Mouse (Mus musculus) hindbrain, embryonic 10.5 days (tissue): ENCODE data around the gene Abhd14b. TPM values are rescaled to one million over a fixed set of nuclear protein-coding genes. Genes with fewer than 3 reads are reported as not detected.
A peak's percentile ranks its signal among the peaks of the same experiment; 100 is the strongest.

ENCODE experiments used
- DNase-seq: peaks from one replicate; pipeline ENCODE4 v3.0.0-alpha.2; 2017; ENCODE audit warnings: low spot score
- H3K27ac ChIP-seq: fragments of 300-500 bp; sonication (generic); 2 replicates; pipeline ENCODE4 v1.5.1; 2016; ENCODE audit warnings: mild to moderate bottlenecking, moderate library complexity
- H3K27me3 ChIP-seq: fragments of 300-500 bp; sonication (generic); 2 replicates; pipeline ENCODE4 v1.6.1; 2016; ENCODE audit warnings: mild to moderate bottlenecking; ENCODE audit not compliant: poor library complexity, insufficient read depth, severe bottlenecking
- H3K36me3 ChIP-seq: fragments of 300-500 bp; sonication (generic); 2 replicates; pipeline ENCODE4 v1.6.1; 2016; ENCODE audit warnings: mild to moderate bottlenecking, moderate library complexity
- H3K4me1 ChIP-seq: fragments of 300-500 bp; sonication (generic); replicated peaks from 2 replicates; pipeline ENCODE4 v1.6.1; 2016; ENCODE audit warnings: mild to moderate bottlenecking
- H3K4me3 ChIP-seq: fragments of 300-500 bp; sonication (generic); 2 replicates; pipeline ENCODE4 v1.5.1; 2016; ENCODE audit warnings: mild to moderate bottlenecking, moderate library complexity
- H3K9me3 ChIP-seq: fragments of 300-500 bp; sonication (generic); 2 replicates; pipeline ENCODE4 v1.6.1; 2016; ENCODE audit warnings: mild to moderate bottlenecking, moderate library complexity
- WGBS: fragments of 180-500 bp; shearing (Covaris S2); methylation state at CpG from one replicate; pipeline ENCODE4 v1.1.7; 2016; 5-methylcytosine and 5-hydroxymethylcytosine counted together
- polyA plus RNA-seq: library from polyadenylated mRNA; unstranded; fragments of >200 nt; fragmentation: Nextera tagmentation; extraction: Ambion mirVana; gene quantifications from 2 replicates; pipeline ENCODE4 v1.2.1, GENCODE M21; 2016

Abhd14b gene
- polyA plus RNA-seq, 1 experiment from 2014 or later: 6.0 TPM

DNA sequence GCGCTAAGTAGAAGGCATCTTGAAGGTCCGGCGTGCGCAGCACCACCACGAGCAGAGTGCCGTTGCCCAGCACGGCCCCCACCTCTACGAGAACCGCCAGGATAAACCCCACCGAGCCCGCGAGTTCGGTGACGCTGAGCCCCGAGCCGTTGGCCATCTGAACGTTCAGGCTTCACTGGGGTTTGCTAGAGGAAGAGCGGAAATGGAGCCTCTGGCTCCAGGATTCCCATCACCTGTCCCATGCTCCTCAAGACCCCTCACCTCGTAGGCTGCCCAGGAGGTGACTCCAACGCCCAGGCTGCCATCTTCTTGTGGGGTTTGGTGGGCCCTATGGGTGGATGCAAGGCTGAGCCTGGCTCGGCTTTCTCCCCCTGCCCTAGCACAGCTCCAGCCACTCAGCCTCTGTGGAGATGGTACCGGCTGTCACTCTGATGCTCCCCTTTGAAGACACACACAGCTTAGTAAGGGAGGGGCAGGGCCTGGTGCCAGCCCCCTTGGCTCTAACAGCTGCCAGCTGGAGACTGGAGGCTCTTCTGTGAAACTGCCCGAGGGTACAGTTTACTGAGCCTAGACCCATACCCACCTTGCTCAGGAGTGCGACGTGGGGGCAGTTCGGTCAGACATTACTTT lies 18.4 kb downstream of the Abhd14b start, which contains the start of gene Gpr62:
Gene Gpr62 (minus strand): TSS at position 368 of the 630 bp plus-strand sequence.
- 31% methylated on average over 26 of the region's 26 CpGs for WGBS
- peak within 1 kb of the TSS; percentile 61 for H3K4me3 ChIP-seq

DNA sequence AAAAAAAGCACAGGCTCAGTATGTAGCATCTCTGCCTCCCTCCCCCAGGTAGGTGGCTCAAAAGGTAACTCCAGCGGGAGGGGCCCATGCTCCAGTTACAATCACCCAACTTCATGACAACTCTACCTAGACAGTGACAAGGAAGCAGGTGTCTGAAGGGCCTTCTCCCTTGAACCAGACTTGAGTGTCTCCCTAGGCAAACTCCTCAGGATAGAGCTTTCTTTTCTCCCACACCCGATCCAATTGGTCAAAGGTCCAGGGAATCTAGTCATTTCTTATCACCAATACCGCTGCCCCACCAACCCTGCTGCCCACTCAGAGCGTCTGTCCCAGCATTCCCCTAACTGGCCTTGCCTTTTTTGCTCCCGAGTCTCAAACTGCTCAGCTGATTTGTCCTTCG lies 19.5 kb downstream of the Abhd14b start:
- Histone ChIP-seq H3K4me1 (peaks cover 58% of the 10 kb centered on the region), H3K4me3 (no peak overlapping the region), H3K9me3 (no peaks in the 10 kb centered on the region), H3K27me3 (peaks cover 49% of the 10 kb centered on the region), H3K36me3 (peaks cover 46% of the 10 kb centered on the region), H3K27ac (no peak overlapping the region)
- 93% methylated on average over 6 of the region's 6 CpGs for WGBS
- no peak for DNase-seq

More for the DNA sequence above, 18.4 kb downstream of the Abhd14b start, which contains the start of gene Gpr62:
- Histone ChIP-seq H3K9me3 (no peaks in the 10 kb centered on the region), H3K4me1 (peaks cover 60% of the 10 kb centered on the region), H3K27ac (peak within 1 kb of the TSS; percentile 87), H3K36me3 (peaks cover 57% of the 10 kb centered on the region), H3K27me3 (peaks cover 42% of the 10 kb centered on the region)
- no peak for DNase-seq

DNA sequence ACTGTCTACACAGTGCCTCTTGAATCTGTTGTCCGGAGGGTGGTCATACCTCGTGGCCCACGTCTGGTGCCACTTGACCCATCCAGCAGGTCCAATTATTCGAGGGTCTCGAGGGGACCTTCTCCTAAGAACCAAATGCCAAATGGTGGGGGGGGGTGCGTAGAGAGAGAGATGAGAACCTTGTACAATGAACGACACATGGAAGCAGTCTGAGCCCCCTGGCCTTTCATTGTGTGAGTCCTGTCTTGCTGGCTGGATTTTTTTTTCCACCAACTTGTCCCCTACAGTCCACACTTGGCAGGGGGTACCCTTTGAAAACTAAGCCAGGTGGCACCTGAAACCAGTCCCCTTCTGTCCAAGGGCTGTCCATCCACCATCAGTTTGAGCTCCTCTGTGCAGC lies 20.5 kb downstream of the Abhd14b start:
- WGBS: 79% methylated on average over 7 of the region's 7 CpGs
- H3K36me3 ChIP-seq: peaks cover 36% of the 10 kb centered on the region
- DNase-seq: no peak
- peaks cover 54% of the 10 kb centered on the region for H3K27me3 ChIP-seq
- peaks cover 60% of the 10 kb centered on the region for H3K4me1 ChIP-seq
- H3K27ac ChIP-seq: no peak overlapping the region
- H3K4me3 ChIP-seq: no peak overlapping the region
- H3K9me3 ChIP-seq: no peaks in the 10 kb centered on the region

- Histone ChIP-seq H3K9me3 (no peaks in the 10 kb centered on the region), H3K27ac (no peak overlapping the region), H3K4me3 (no peak overlapping the region), H3K27me3 (peaks cover 39% of the 10 kb centered on the region), H3K4me1 (peaks cover 58% of the 10 kb centered on the region), H3K36me3 (peaks cover 20% of the 10 kb centered on the region)
- 75% methylated on average over 6 of the region's 6 CpGs for WGBS
- no peak for DNase-seq
These were observed 22.1 kb downstream of the Abhd14b start for GRCm38 (mm10) chr9:106469317-106469716.

DNA sequence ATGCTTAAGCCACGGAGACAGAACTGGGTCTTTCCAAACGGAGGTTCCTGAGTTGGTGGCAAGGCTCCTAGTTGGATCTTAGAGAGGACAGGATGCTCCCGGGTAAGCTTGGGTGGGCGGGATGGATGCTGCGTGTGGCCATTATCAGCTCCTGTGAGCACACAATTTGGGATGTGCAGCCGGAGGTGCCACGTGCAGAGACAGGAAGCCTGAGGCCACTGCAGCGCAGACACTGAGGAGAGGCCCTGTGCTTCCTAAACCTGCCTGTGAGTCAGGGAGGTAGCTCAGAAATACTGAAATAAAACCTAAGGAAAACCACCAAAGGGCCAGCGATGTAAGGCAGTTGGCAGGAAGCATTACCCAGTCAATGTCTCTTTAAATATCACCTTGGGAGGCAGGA lies 22.5 kb downstream of the Abhd14b start:
- no peak overlapping the region for H3K4me3 ChIP-seq
- H3K27me3 ChIP-seq: peaks cover 35% of the 10 kb centered on the region
- no peaks in the 10 kb centered on the region for H3K9me3 ChIP-seq
- peaks cover 58% of the 10 kb centered on the region for H3K4me1 ChIP-seq
- no peak for DNase-seq
- no peak overlapping the region; the same call in 1 of the 2 replicates for H3K27ac ChIP-seq
- peaks cover 16% of the 10 kb centered on the region for H3K36me3 ChIP-seq
- 73% methylated on average over 9 of the region's 9 CpGs for WGBS

- H3K9me3 ChIP-seq: no peaks in the 10 kb centered on the region
- peaks cover 2% of the 10 kb centered on the region for H3K36me3 ChIP-seq
- peaks cover 21% of the 10 kb centered on the region for H3K27me3 ChIP-seq
- peak overlapping the region; percentile 50; the same call in 1 of the 2 replicates for H3K27ac ChIP-seq
- 57% methylated on average over 14 of the region's 14 CpGs for WGBS
- DNase-seq: no peak
- H3K4me3 ChIP-seq: no peak overlapping the region
- H3K4me1 ChIP-seq: peaks cover 59% of the 10 kb centered on the region
These were observed 23.9 kb downstream of the Abhd14b start for GRCm38 (mm10) chr9:106470991-106471750.

DNA sequence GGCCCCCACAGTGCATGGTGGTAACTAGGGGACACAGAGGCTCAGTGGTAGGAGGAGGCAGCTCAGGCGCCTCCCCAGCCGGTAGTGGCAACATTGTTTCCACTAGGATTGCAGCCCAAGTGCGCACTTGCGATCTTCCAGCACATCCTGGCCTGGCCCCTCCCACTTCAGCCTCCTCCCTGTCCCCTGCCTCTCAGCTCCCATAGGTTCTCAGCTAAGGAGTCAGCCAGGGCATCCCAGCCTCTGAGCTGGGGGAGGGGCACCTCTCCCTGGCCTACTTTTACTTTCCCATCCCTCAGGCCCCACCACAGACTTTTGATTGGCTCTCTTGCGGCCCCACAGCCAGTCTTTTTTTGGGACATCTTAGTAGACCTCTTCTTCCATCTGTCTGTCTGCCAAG lies 24.6 kb downstream of the Abhd14b start:
- peak; percentile 33 for DNase-seq
- H3K27ac ChIP-seq: peak overlapping the region; percentile 50; the same call in 1 of the 2 replicates
- H3K27me3 ChIP-seq: peaks cover 20% of the 10 kb centered on the region
- H3K9me3 ChIP-seq: no peaks in the 10 kb centered on the region
- 13% methylated on average over 5 of the region's 5 CpGs for WGBS
- H3K4me1 ChIP-seq: peaks cover 66% of the 10 kb centered on the region
- H3K36me3 ChIP-seq: no peaks in the 10 kb centered on the region
- peak overlapping the region; percentile 19; the same call in 1 of the 2 replicates for H3K4me3 ChIP-seq

DNA sequence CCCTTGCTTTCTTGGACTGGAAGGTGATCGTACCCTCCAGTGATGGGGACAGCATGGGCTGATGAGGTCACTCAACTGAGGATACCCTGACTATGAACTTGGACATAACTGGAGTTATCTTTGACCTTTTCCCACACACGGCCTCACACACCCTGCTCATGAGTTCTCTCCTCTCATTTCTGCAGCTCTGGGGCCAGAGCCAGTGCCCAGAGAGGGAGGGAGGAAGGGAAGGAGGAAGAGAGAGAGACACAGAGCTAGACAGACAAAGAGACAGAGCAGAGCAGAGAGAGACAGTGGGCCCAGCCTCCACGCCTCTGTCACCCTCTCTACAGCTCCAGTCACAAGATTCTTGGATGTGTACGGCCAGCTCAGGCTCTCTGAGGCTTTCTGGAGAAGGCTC lies 25.1 kb downstream of the Abhd14b start:
- Histone ChIP-seq H3K4me1 (peaks cover 70% of the 10 kb centered on the region), H3K9me3 (no peaks in the 10 kb centered on the region), H3K4me3 (no peak overlapping the region), H3K27ac (peak overlapping the region; percentile 35), H3K36me3 (no peaks in the 10 kb centered on the region), H3K27me3 (peaks cover 20% of the 10 kb centered on the region)
- 76% methylated on average over 4 of the region's 4 CpGs for WGBS
- DNase-seq: no peak

DNA sequence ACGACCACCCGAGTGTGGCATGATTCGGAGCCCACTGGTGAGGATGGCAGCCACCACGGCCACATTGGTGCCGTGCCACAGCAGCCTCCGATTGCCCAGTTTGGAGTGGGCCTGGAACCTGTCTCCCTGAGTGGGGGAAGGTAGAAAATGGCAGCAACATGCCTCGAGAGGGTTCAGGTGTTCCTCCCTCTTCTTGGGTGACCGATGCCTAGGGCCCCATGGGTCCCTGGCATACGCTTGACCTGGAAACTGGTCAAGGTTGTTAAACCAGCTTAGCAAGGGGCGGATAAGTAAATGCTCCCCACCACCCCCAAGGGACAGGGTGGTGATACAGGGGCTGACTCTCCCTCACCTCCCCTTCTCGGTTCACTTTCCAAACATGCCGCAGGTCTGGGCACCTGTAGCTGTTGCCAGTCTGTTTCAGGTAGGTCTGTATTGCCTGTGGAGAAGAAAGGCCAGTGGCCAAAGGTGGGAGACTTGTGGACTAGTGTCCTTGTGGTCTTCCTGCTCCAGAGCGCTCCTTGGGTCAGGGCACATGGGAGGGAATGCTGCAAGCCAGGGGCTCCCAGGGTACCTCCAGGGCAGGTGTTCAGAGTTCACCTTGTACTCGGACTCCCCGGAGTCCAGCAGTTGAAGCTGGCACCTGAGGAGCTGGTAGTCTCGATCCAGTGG lies 26.0 kb downstream of the Abhd14b start:
- 91% methylated on average over 16 of the region's 16 CpGs for WGBS
- Histone ChIP-seq H3K36me3 (no peaks in the 10 kb centered on the region), H3K27ac (peak overlapping the region; percentile 81; the same call in 1 of the 2 replicates), H3K9me3 (no peaks in the 10 kb centered on the region), H3K4me3 (no peak overlapping the region), H3K27me3 (peaks cover 20% of the 10 kb centered on the region), H3K4me1 (peaks cover 79% of the 10 kb centered on the region)
- no peak for DNase-seq

DNA sequence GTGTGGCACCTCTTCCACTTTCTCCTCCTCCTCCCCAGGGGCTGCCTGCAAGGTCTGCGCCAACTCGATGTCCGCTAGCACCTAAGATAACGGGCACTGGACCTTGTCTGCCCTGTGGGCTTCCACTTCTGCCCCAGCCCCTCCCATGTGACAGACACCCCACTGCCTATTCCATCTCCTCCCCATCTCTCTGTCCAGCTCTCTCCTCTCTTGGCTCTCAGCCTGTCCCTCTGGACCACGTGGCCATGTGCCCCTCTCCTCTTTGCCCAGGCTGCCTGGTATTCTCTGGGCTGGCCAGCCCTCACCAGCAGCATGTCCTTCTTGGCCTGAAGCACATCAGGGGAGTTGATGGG lies 26.5 kb downstream of the Abhd14b start:
- H3K36me3 ChIP-seq: no peaks in the 10 kb centered on the region
- H3K4me1 ChIP-seq: peaks cover 84% of the 10 kb centered on the region
- H3K4me3 ChIP-seq: no peak overlapping the region; the same call in 1 of the 2 replicates
- H3K27ac ChIP-seq: peak overlapping the region; percentile 81
- 85% methylated on average over 5 of the region's 5 CpGs for WGBS
- H3K27me3 ChIP-seq: peaks cover 20% of the 10 kb centered on the region
- no peak for DNase-seq
- no peaks in the 10 kb centered on the region for H3K9me3 ChIP-seq

DNA sequence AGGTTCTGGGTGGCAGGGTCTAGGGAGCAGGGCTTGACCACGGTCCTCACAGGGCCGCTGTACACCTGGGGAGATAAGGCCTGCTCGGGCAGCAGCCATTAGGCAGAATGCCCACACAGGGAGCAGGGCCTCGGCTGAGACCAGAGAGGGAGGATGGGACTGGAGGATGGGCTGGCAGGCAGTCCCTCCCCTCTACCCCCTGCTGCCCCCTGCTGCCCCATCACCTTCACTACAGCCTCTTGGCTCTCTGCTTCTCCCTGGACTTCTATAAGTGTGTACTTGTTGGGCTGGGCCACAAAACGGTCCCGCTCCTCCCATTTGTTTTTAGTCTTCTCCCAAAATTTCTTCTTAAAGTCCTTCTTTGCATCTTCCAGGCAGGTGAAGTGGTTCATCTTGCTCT lies 27.2 kb downstream of the Abhd14b start:
- Histone ChIP-seq H3K4me3 (peak overlapping the region; percentile 3; the same call in 1 of the 2 replicates), H3K27ac (peak overlapping the region; percentile 81), H3K36me3 (peaks cover 4% of the 10 kb centered on the region), H3K4me1 (peaks cover 84% of the 10 kb centered on the region), H3K27me3 (peaks cover 20% of the 10 kb centered on the region), H3K9me3 (no peaks in the 10 kb centered on the region)
- DNase-seq: peak; percentile 86
- WGBS: 4% methylated on average over 6 of the region's 6 CpGs

DNA sequence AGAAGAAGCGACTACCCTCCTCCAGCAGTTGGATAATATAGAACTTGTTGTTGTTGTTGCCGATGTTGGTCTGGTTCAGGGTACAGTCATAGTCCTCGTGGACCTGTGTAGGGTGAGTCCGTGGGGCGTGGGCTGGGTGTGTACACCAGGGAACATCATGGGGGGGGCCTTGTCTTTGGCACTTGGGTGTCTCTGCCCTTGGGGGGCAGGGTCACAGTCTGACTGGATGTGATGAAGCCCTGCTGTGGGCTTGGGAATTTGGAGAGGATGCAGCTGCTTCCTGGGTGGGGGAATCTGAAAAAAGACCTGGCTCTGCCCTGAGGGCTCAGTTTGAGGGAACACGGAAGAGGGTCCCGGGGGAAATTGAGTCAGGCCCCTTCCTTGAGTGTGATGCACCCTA lies 27.8 kb downstream of the Abhd14b start:
- Histone ChIP-seq H3K27me3 (peaks cover 15% of the 10 kb centered on the region; the same call in 1 of the 2 replicates), H3K27ac (peak overlapping the region; percentile 80), H3K4me1 (peaks cover 80% of the 10 kb centered on the region), H3K9me3 (no peaks in the 10 kb centered on the region), H3K4me3 (0 out of 2 replicates have a peak overlapping the region, but pooled peaks have one; percentile 3), H3K36me3 (peaks cover 10% of the 10 kb centered on the region)
- 66% methylated on average over 7 of the region's 7 CpGs for WGBS
- no peak for DNase-seq

- Histone ChIP-seq H3K9me3 (no peaks in the 10 kb centered on the region), H3K4me1 (peaks cover 80% of the 10 kb centered on the region), H3K36me3 (peaks cover 16% of the 10 kb centered on the region), H3K4me3 (peak within 1 kb of the TSS; percentile 83), H3K27me3 (peaks cover 14% of the 10 kb centered on the region; the same call in 1 of the 2 replicates), H3K27ac (peak within 1 kb of the TSS; percentile 80)
- DNase-seq: no peak
- WGBS: 90% methylated on average over 10 of the region's 10 CpGs
These were observed 28.4 kb downstream of the Abhd14b start, which contains the start of gene Rrp9 for GRCm38 (mm10) chr9:106475663-106476001. TSS of gene Rrp9 (plus strand) at chr9:106475963.
